Mouse (Mus musculus) forebrain, embryonic 13.5 days (tissue): Measurements from ENCODE around the gene Pafah2. TPM values are rescaled to one million over a fixed set of nuclear protein-coding genes. Genes with fewer than 3 reads are reported as not detected.
A peak's percentile ranks its signal among the peaks of the same experiment; 100 is the strongest.

Experiments
- ATAC-seq: fragments of 200-750 bp; cut with Nextera tagmentation; 2 replicates; pipeline ENCODE4 v1.8.0; 2017
- H3K27ac ChIP-seq: fragments of 300-500 bp; sonication (generic); 2 replicates; pipeline ENCODE4 v1.5.1; 2015; ENCODE audit warnings: inconsistent platforms, mild to moderate bottlenecking, moderate library complexity
- H3K27me3 ChIP-seq: fragments of 300-500 bp; sonication (generic); 2 replicates; pipeline ENCODE4 v1.6.1; 2015; ENCODE audit warnings: mild to moderate bottlenecking, inconsistent platforms
- H3K36me3 ChIP-seq: fragments of 300-500 bp; sonication (generic); 2 replicates; pipeline ENCODE4 v1.6.1; 2015; ENCODE audit warnings: mild to moderate bottlenecking, inconsistent platforms; ENCODE audit not compliant: poor library complexity, severe bottlenecking
- H3K4me1 ChIP-seq: fragments of 300-500 bp; sonication (generic); 2 replicates; pipeline ENCODE4 v1.6.1; 2015; ENCODE audit warnings: inconsistent platforms
- H3K4me2 ChIP-seq: fragments of 300-500 bp; sonication (generic); 2 replicates; pipeline ENCODE4 v1.6.1; 2015; ENCODE audit warnings: inconsistent platforms, mild to moderate bottlenecking, moderate library complexity
- H3K4me3 ChIP-seq: fragments of 300-500 bp; sonication (generic); 2 replicates; pipeline ENCODE4 v1.5.1; 2015; ENCODE audit warnings: mild to moderate bottlenecking, inconsistent platforms
- H3K9ac ChIP-seq: fragments of 300-500 bp; sonication (generic); 2 replicates; pipeline ENCODE4 v1.6.1; 2015; ENCODE audit warnings: mild to moderate bottlenecking, inconsistent platforms
- H3K9me3 ChIP-seq: fragments of 300-500 bp; sonication (generic); replicated peaks from 2 replicates; pipeline ENCODE4 v1.6.1; 2016; ENCODE audit warnings: inconsistent platforms
- WGBS: fragments of 180-500 bp; shearing (Covaris S2); methylation state at CpG from one replicate; pipeline ENCODE4 v1.1.7; 2015; 5-methylcytosine and 5-hydroxymethylcytosine counted together
- polyA plus RNA-seq: library from polyadenylated mRNA; unstranded; fragments of >200 nt; fragmentation: Nextera tagmentation; extraction: Ambion mirVana; gene quantifications from 2 replicates; pipeline ENCODE4 v1.2.1, GENCODE M21; 2015

Gene Pafah2
- polyA plus RNA-seq, 1 experiment from 2014 or later: 6.3 TPM

- no peaks in the 10 kb centered on the region for H3K36me3 ChIP-seq
- WGBS: 20% methylated on average over 22 of the region's 22 CpGs
- ATAC-seq: no peak
Observed at GRCm38 (mm10) chr4:134356591-134357460, 39.3 kb upstream of the Pafah2 start.

GRCm38 (mm10) chr4:134357461-134357771, 38.7 kb upstream of the Pafah2 start:
- no peak overlapping the region for H3K27ac ChIP-seq
- ATAC-seq: no peak
- no peaks in the 10 kb centered on the region for H3K36me3 ChIP-seq
- H3K9ac ChIP-seq: peak overlapping the region; percentile 51
- H3K9me3 ChIP-seq: no peaks in the 10 kb centered on the region
- H3K4me3 ChIP-seq: peak overlapping the region; percentile 17; the same call in 1 of the 2 replicates
- peak overlapping the region; percentile 55 for H3K4me2 ChIP-seq
- H3K4me1 ChIP-seq: peaks cover 6% of the 10 kb centered on the region
- H3K27me3 ChIP-seq: peaks cover 13% of the 10 kb centered on the region; the same call in 1 of the 2 replicates
- 36% methylated on average over 17 of the region's 17 CpGs for WGBS

More at GRCm38 (mm10) chr4:134356591-134357460, 39.3 kb upstream of the Pafah2 start:
- Histone ChIP-seq H3K4me3 (peak overlapping the region; percentile 17), H3K9ac (peak overlapping the region; percentile 51), H3K27me3 (peaks cover 13% of the 10 kb centered on the region; the same call in 1 of the 2 replicates), H3K4me1 (peaks cover 6% of the 10 kb centered on the region), H3K9me3 (no peaks in the 10 kb centered on the region), H3K27ac (no peak overlapping the region), H3K4me2 (peak overlapping the region; percentile 55)

- H3K36me3 ChIP-seq: no peaks in the 10 kb centered on the region
- H3K4me1 ChIP-seq: peaks cover 6% of the 10 kb centered on the region
- no peak overlapping the region for H3K9ac ChIP-seq
- H3K27me3 ChIP-seq: peaks cover 21% of the 10 kb centered on the region
- H3K9me3 ChIP-seq: no peaks in the 10 kb centered on the region
- H3K27ac ChIP-seq: no peak overlapping the region
- no peak for ATAC-seq
- 85% methylated on average over 6 of the region's 6 CpGs for WGBS
- no peak overlapping the region for H3K4me2 ChIP-seq
- no peak overlapping the region for H3K4me3 ChIP-seq
Observed at GRCm38 (mm10) chr4:134359649-134360048, 36.5 kb upstream of the Pafah2 start.

GRCm38 (mm10) chr4:134361215-134361614, 34.9 kb upstream of the Pafah2 start:
- H3K4me1 ChIP-seq: peaks cover 6% of the 10 kb centered on the region
- no peaks in the 10 kb centered on the region for H3K9me3 ChIP-seq
- H3K36me3 ChIP-seq: no peaks in the 10 kb centered on the region
- no peak overlapping the region for H3K9ac ChIP-seq
- 46% methylated on average over 5 of the region's 5 CpGs for WGBS
- H3K27ac ChIP-seq: no peak overlapping the region
- no peak overlapping the region for H3K4me3 ChIP-seq
- no peak for ATAC-seq
- H3K27me3 ChIP-seq: peaks cover 34% of the 10 kb centered on the region
- H3K4me2 ChIP-seq: no peak overlapping the region

- ATAC-seq: no peak
- no peaks in the 10 kb centered on the region for H3K36me3 ChIP-seq
- H3K4me2 ChIP-seq: no peak overlapping the region
- H3K9ac ChIP-seq: no peak overlapping the region
- 72% methylated on average over 9 of the region's 9 CpGs for WGBS
- peaks cover 36% of the 10 kb centered on the region for H3K27me3 ChIP-seq
- H3K4me1 ChIP-seq: peaks cover 3% of the 10 kb centered on the region
- H3K9me3 ChIP-seq: no peaks in the 10 kb centered on the region
- no peak overlapping the region for H3K4me3 ChIP-seq
- no peak overlapping the region for H3K27ac ChIP-seq
Observed at GRCm38 (mm10) chr4:134362124-134362523, 34.0 kb upstream of the Pafah2 start.

- Histone ChIP-seq H3K27me3 (peaks cover 36% of the 10 kb centered on the region), H3K36me3 (no peaks in the 10 kb centered on the region), H3K4me1 (no peaks in the 10 kb centered on the region), H3K9ac (no peak overlapping the region), H3K4me3 (no peak overlapping the region), H3K9me3 (no peaks in the 10 kb centered on the region), H3K4me2 (0 out of 2 replicates have a peak overlapping the region, but pooled peaks have one; percentile 10), H3K27ac (no peak overlapping the region)
- no peak for ATAC-seq
- 22% methylated on average over 9 of the region's 9 CpGs for WGBS
Observed at GRCm38 (mm10) chr4:134362586-134362985, 33.5 kb upstream of the Pafah2 start.

GRCm38 (mm10) chr4:134365280-134365679, 30.8 kb upstream of the Pafah2 start:
- no peaks in the 10 kb centered on the region for H3K4me1 ChIP-seq
- H3K27me3 ChIP-seq: peaks cover 48% of the 10 kb centered on the region
- no peaks in the 10 kb centered on the region for H3K9me3 ChIP-seq
- H3K36me3 ChIP-seq: no peaks in the 10 kb centered on the region
- no peak overlapping the region for H3K4me3 ChIP-seq
- no peak overlapping the region for H3K4me2 ChIP-seq
- 42% methylated on average over 5 of the region's 5 CpGs for WGBS
- H3K27ac ChIP-seq: no peak overlapping the region
- no peak overlapping the region for H3K9ac ChIP-seq
- no peak for ATAC-seq

- H3K9ac ChIP-seq: peak overlapping the region; percentile 30; the same call in 1 of the 2 replicates
- peaks cover 56% of the 10 kb centered on the region for H3K27me3 ChIP-seq
Observed at GRCm38 (mm10) chr4:134370649-134371221, 25.4 kb upstream of the Pafah2 start.

GRCm38 (mm10) chr4:134371316-134371855, 24.7 kb upstream of the Pafah2 start:
- H3K9ac ChIP-seq: peak overlapping the region; percentile 30; the same call in 1 of the 2 replicates
- no peak overlapping the region for H3K27ac ChIP-seq
- no peaks in the 10 kb centered on the region for H3K9me3 ChIP-seq
- peak overlapping the region; percentile 45 for H3K4me3 ChIP-seq
- ATAC-seq: no peak
- WGBS: under 1% methylated on average over 17 of the region's 17 CpGs
- H3K36me3 ChIP-seq: no peaks in the 10 kb centered on the region
- peaks cover 18% of the 10 kb centered on the region for H3K4me1 ChIP-seq
- H3K4me2 ChIP-seq: peak overlapping the region; percentile 78
- H3K27me3 ChIP-seq: peaks cover 51% of the 10 kb centered on the region

More at GRCm38 (mm10) chr4:134370649-134371221, 25.4 kb upstream of the Pafah2 start:
- Histone ChIP-seq H3K4me1 (peaks cover 18% of the 10 kb centered on the region), H3K4me2 (peak overlapping the region; percentile 78), H3K9me3 (no peaks in the 10 kb centered on the region), H3K27ac (no peak overlapping the region), H3K36me3 (no peaks in the 10 kb centered on the region), H3K4me3 (peak overlapping the region; percentile 45)
- no peak for ATAC-seq
- 1% methylated on average over 18 of the region's 18 CpGs for WGBS

- peaks cover 51% of the 10 kb centered on the region for H3K27me3 ChIP-seq
- H3K36me3 ChIP-seq: no peaks in the 10 kb centered on the region
- H3K9ac ChIP-seq: peak overlapping the region; percentile 45
- H3K4me3 ChIP-seq: peak overlapping the region; percentile 45
- no peaks in the 10 kb centered on the region for H3K9me3 ChIP-seq
- ATAC-seq: peak; percentile 89
- H3K4me1 ChIP-seq: peaks cover 18% of the 10 kb centered on the region
- no peak overlapping the region for H3K27ac ChIP-seq
- H3K4me2 ChIP-seq: peak overlapping the region; percentile 78
- under 1% methylated on average over 16 of the region's 16 CpGs for WGBS
Observed at GRCm38 (mm10) chr4:134372294-134372747, 23.8 kb upstream of the Pafah2 start.

GRCm38 (mm10) chr4:134373295-134373694, 22.8 kb upstream of the Pafah2 start:
- Histone ChIP-seq H3K27ac (no peak overlapping the region), H3K4me2 (no peak overlapping the region), H3K4me1 (peaks cover 18% of the 10 kb centered on the region), H3K9me3 (no peaks in the 10 kb centered on the region), H3K27me3 (peaks cover 45% of the 10 kb centered on the region), H3K36me3 (no peaks in the 10 kb centered on the region), H3K9ac (no peak overlapping the region), H3K4me3 (no peak overlapping the region)
- no peak for ATAC-seq
- WGBS: 82% methylated on average over 8 of the region's 8 CpGs

GRCm38 (mm10) chr4:134374306-134374705, 21.8 kb upstream of the Pafah2 start:
- ATAC-seq: no peak
- peaks cover 35% of the 10 kb centered on the region for H3K27me3 ChIP-seq
- H3K4me3 ChIP-seq: no peak overlapping the region
- no peak overlapping the region for H3K4me2 ChIP-seq
- no peaks in the 10 kb centered on the region for H3K36me3 ChIP-seq
- H3K4me1 ChIP-seq: peaks cover 18% of the 10 kb centered on the region
- no peaks in the 10 kb centered on the region for H3K9me3 ChIP-seq
- no peak overlapping the region for H3K27ac ChIP-seq
- H3K9ac ChIP-seq: no peak overlapping the region
- 61% methylated on average over 1 of the region's 1 CpGs for WGBS
